In genomic region chr4:96022803-96023202, GRCm38 (mm10) we compare ENCODE assay signal across 13 mouse cellular contexts. TPM values are rescaled to one million over a fixed set of nuclear protein-coding genes. Genes with fewer than 3 reads are reported as not detected.
DNase-seq lines count a peak whose midpoint lies in the region; ATAC-seq and TF ChIP-seq lines count a peak whose summit lies in the region.
"Had no signal": no experiment of that assay in that cellular context is flagged by ENCODE, and none has a peak within 500 bp of the region (broad histone marks: within the 10 kb centered on the region; RNA-seq: fewer than 3 reads in every experiment).

No protein-coding gene starts in this region.

- no peak overlapping the region for H3K4me2 ChIP-seq in forebrain, postnatal 0 days (ENCODE audit: low read depth)
- H3K4me2 ChIP-seq in forebrain, embryonic 11.5 days (ENCODE audit: low read depth, low read length, severe bottlenecking), result no peak overlapping the region
- no peak overlapping the region for H3K4me2 ChIP-seq in liver, embryonic 12.5 days
- H3K4me2 ChIP-seq in myocyte (ENCODE audit: low read depth), result peak overlapping the region; percentile 19
- H3K4me2 ChIP-seq: liver, embryonic 15.5 days; neural tube, embryonic 13.5 days had no signal

- no peaks in the 10 kb centered on the region for H3K4me1 ChIP-seq in forebrain, postnatal 0 days (ENCODE audit: insufficient read depth)
- no peaks in the 10 kb centered on the region for H3K4me1 ChIP-seq in forebrain, embryonic 11.5 days (replicated peaks; ENCODE audit: control insufficient read depth, insufficient read depth, low read length)
- H3K4me1 ChIP-seq in liver, adult 2 months (ENCODE audit: control insufficient read depth, insufficient read depth, low read length), result no peaks in the 10 kb centered on the region
- no peaks in the 10 kb centered on the region for H3K4me1 ChIP-seq in liver, embryonic 12.5 days
- H3K4me1 ChIP-seq in cerebellum, adult 2 months (ENCODE audit: control insufficient read depth, insufficient read depth, low read length), result no peaks in the 10 kb centered on the region
- H3K4me1 ChIP-seq: liver, embryonic 15.5 days; neural tube, embryonic 13.5 days had no signal

- peak; percentile 2 for DNase-seq in forebrain, postnatal 0 days
- DNase-seq in forebrain, embryonic 11.5 days (ENCODE audit: low spot score), result no peak
- DNase-seq in liver, adult 2 months (ENCODE audit: extremely low read depth, low read depth, low spot score), result peak; percentile 5
- peak; percentile 30 for DNase-seq in R1 (ENCODE audit: low read depth, low spot score)
- DNase-seq in gastrocnemius, postnatal 36 days, result no peak
- DNase-seq in cerebellum, adult 2 months, result no peak
- DNase-seq: cerebellum, adult 18-20 months had no signal

- no peak overlapping the region for H3K27ac ChIP-seq in forebrain, postnatal 0 days (ENCODE audit: low read depth, low read length)
- no peak overlapping the region for H3K27ac ChIP-seq in forebrain, embryonic 11.5 days (ENCODE audit: low read depth, low read length)
- H3K27ac ChIP-seq in liver, adult 2 months (replicated peaks; ENCODE audit: insufficient read depth, low read depth, low read length), result no peak overlapping the region
- H3K27ac ChIP-seq in liver, embryonic 12.5 days, result no peak overlapping the region
- no peak overlapping the region for H3K27ac ChIP-seq in cerebellum, adult 2 months (ENCODE audit: insufficient read depth, low read length)
- H3K27ac ChIP-seq: liver, embryonic 15.5 days; neural tube, embryonic 13.5 days had no signal

- H3K36me3 ChIP-seq in forebrain, postnatal 0 days (ENCODE audit: insufficient read depth), result peaks cover 23% of the 10 kb centered on the region
- no peaks in the 10 kb centered on the region for H3K36me3 ChIP-seq in forebrain, embryonic 11.5 days (ENCODE audit: control insufficient read depth, insufficient read depth, low read length)
- peaks cover 35% of the 10 kb centered on the region for H3K36me3 ChIP-seq in liver, adult 2 months (ENCODE audit: control insufficient read depth, insufficient read depth, low read length)
- H3K36me3 ChIP-seq in liver, embryonic 12.5 days, result no peaks in the 10 kb centered on the region
- H3K36me3 ChIP-seq in myocyte (ENCODE audit: control insufficient read depth, insufficient read depth), result no peaks in the 10 kb centered on the region
- H3K36me3 ChIP-seq: liver, embryonic 15.5 days had no signal

- H3K9me3 ChIP-seq in forebrain, postnatal 0 days (ENCODE audit: low read length), result no peaks in the 10 kb centered on the region
- no peaks in the 10 kb centered on the region for H3K9me3 ChIP-seq in forebrain, embryonic 11.5 days (ENCODE audit: control insufficient read depth, low read length)
- no peaks in the 10 kb centered on the region for H3K9me3 ChIP-seq in liver, embryonic 12.5 days (replicated peaks)
- H3K9me3 ChIP-seq: liver, embryonic 15.5 days; neural tube, embryonic 13.5 days had no signal

- TF ChIP-seq POLR2A in liver, adult 2 months (IDR thresholded peaks at IDR 0.05; ENCODE audit: extremely low read depth, insufficient read depth, low read length), result no peak
- TF ChIP-seq POLR2A in myocyte (IDR thresholded peaks at IDR 0.05; ENCODE audit: insufficient read length, low read depth), result no peak
- no peak for TF ChIP-seq POLR2A in cerebellum, adult 2 months (IDR thresholded peaks at IDR 0.05; ENCODE audit: borderline replicate concordance, insufficient read depth, low read length)

- peak; percentile 59; the same call in 1 of the 2 replicates for ATAC-seq in forebrain, postnatal 0 days
- ATAC-seq in forebrain, embryonic 11.5 days (replicated peaks; ENCODE audit: low FRiP score), result no peak
- no peak for ATAC-seq in liver, embryonic 12.5 days
- ATAC-seq: Patski had no signal

- no peaks in the 10 kb centered on the region for H3K79me2 ChIP-seq in liver, adult 2 months (ENCODE audit: control insufficient read depth, insufficient read depth, low read length)
- H3K79me2 ChIP-seq in myocyte (ENCODE audit: control insufficient read depth, insufficient read depth), result no peaks in the 10 kb centered on the region

- H3ac ChIP-seq in myocyte (ENCODE audit: control insufficient read depth, insufficient read length), result no peak overlapping the region

- H3K9ac ChIP-seq in forebrain, postnatal 0 days, result no peak overlapping the region
- H3K9ac ChIP-seq in forebrain, embryonic 11.5 days (ENCODE audit: low read length), result no peak overlapping the region
- H3K9ac ChIP-seq in liver, adult 2 months (ENCODE audit: low read depth, low read length), result no peak overlapping the region
- no peak overlapping the region for H3K9ac ChIP-seq in liver, embryonic 12.5 days
- H3K9ac ChIP-seq: liver, embryonic 15.5 days; neural tube, embryonic 13.5 days had no signal

- no peak overlapping the region for H3K4me3 ChIP-seq in forebrain, postnatal 0 days (ENCODE audit: low read depth, low read length)
- no peak overlapping the region for H3K4me3 ChIP-seq in forebrain, embryonic 11.5 days (ENCODE audit: low read depth, low read length)
- H3K4me3 ChIP-seq in liver, adult 2 months (ENCODE audit: insufficient read depth, low read depth, low read length), result no peak overlapping the region
- no peak overlapping the region for H3K4me3 ChIP-seq in liver, embryonic 12.5 days
- H3K4me3 ChIP-seq in myocyte, result no peak overlapping the region
- H3K4me3 ChIP-seq in cerebellum, adult 2 months (replicated peaks; ENCODE audit: insufficient read depth, low read depth, low read length), result no peak overlapping the region
- H3K4me3 ChIP-seq: liver, embryonic 15.5 days; neural tube, embryonic 13.5 days had no signal

- no peaks in the 10 kb centered on the region for H3K27me3 ChIP-seq in forebrain, postnatal 0 days (ENCODE audit: insufficient read depth, low read length)
- H3K27me3 ChIP-seq in forebrain, embryonic 11.5 days (ENCODE audit: control insufficient read depth, insufficient read depth, low read length), result no peaks in the 10 kb centered on the region
- H3K27me3 ChIP-seq in liver, adult 2 months (ENCODE audit: control insufficient read depth, insufficient read depth, low read length), result no peaks in the 10 kb centered on the region
- no peaks in the 10 kb centered on the region for H3K27me3 ChIP-seq in liver, embryonic 12.5 days (replicated peaks)
- H3K27me3 ChIP-seq in myocyte (ENCODE audit: control insufficient read depth, insufficient read depth, insufficient read length), result no peaks in the 10 kb centered on the region
- H3K27me3 ChIP-seq in cerebellum, adult 2 months (ENCODE audit: control insufficient read depth, insufficient read depth, low read length), result no peaks in the 10 kb centered on the region
- H3K27me3 ChIP-seq: liver, embryonic 15.5 days; neural tube, embryonic 13.5 days; Patski had no signal

- intact Hi-C loops in gastrocnemius, postnatal 36 days (cut with DNase I), result no loop called here

- peak; percentile 61 for TF ChIP-seq CTCF in forebrain, postnatal 0 days (IDR thresholded peaks at IDR 0.05; ENCODE audit: low read depth)
- no peak for TF ChIP-seq CTCF in liver, adult 2 months (IDR thresholded peaks at IDR 0.05; ENCODE audit: low read depth, low read length)
- TF ChIP-seq CTCF in cerebellum, adult 2 months (IDR thresholded peaks at IDR 0.05; ENCODE audit: borderline replicate concordance, insufficient read depth, low read depth, low read length), result no peak

TF ChIP-seq in myocyte, 11 proteins besides CTCF, POLR2A, EP300 and RAD21:
- TF ChIP-seq POLR2AphosphoS2 (IDR thresholded peaks at IDR 0.05; ENCODE audit: insufficient read length, low read depth) (no peak), TCF12 (IDR thresholded peaks at IDR 0.05; ENCODE audit: insufficient read depth, poor library complexity, severe bottlenecking) (no peak), SRF (IDR thresholded peaks at IDR 0.05; ENCODE audit: control insufficient read depth, insufficient read length, low read depth) (no peak), TCF3 (IDR thresholded peaks at IDR 0.05; ENCODE audit: insufficient read length, low read depth) (no peak), MYOD1 (IDR thresholded peaks at IDR 0.05; ENCODE audit: control insufficient read depth in 1 of 3, insufficient read length in 2 of 3, low read depth in 2 of 3) (no peak), CEBPB (IDR thresholded peaks at IDR 0.05; ENCODE audit: insufficient read depth, poor library complexity, severe bottlenecking) (no peak), MYOG (IDR thresholded peaks at IDR 0.05; ENCODE audit: control insufficient read depth in 1 of 3, insufficient read depth in 1 of 3, insufficient read length in 2 of 3, low read depth in 2 of 3) (no peak)

RNA-seq across cellular contexts. Expression of gene Cyp2j13, which starts 54.5 kb away (rescaled TPM):
- not detected in 2 replicates for total RNA-seq in forebrain, postnatal 0 days (2014; rRNA removed)
- not detected in 2 replicates for polyA plus RNA-seq in forebrain, postnatal 0 days (2015; fragmentation: Nextera tagmentation; extraction: Ambion mirVana)
- polyA plus RNA-seq in forebrain, embryonic 11.5 days (2014; fragmentation: Nextera tagmentation; extraction: Ambion mirVana), result 0.24 TPM in 1 of 2 replicates, not detected in the other
- total RNA-seq in liver, adult 2 months (2014; rRNA removed), result not detected in 2 replicates
- polyA plus RNA-seq in liver, adult 2 months (2012; rRNA removed), result not detected in 2 replicates
- not detected in 2 replicates for polyA plus RNA-seq in liver, embryonic 12.5 days (2016; fragmentation: Nextera tagmentation; extraction: Ambion mirVana)
- not detected for polyA plus RNA-seq in myocyte (2012; fragmentation: generic; extraction: Trizol)
- total RNA-seq in gastrocnemius, postnatal 36 days (2021), result not detected
- not detected in 2 replicates for polyA plus RNA-seq in cerebellum, adult 2 months (2012; rRNA removed)
- total RNA-seq: gastrocnemius, adult 8-10 months had no signal
- polyA plus RNA-seq: liver, embryonic 15.5 days; neural tube, embryonic 13.5 days; Patski had no signal

RNA-seq across cellular contexts. Expression of gene Hook1, which starts 55.8 kb away (rescaled TPM):
- total RNA-seq in forebrain, postnatal 0 days (2014; rRNA removed), result 52.2 and 75.7 TPM in 2 replicates
- polyA plus RNA-seq in forebrain, postnatal 0 days (2015; fragmentation: Nextera tagmentation; extraction: Ambion mirVana), result 30.4 and 44.0 TPM in 2 replicates
- 44.3 and 51.8 TPM in 2 replicates for polyA plus RNA-seq in forebrain, embryonic 11.5 days (2014; fragmentation: Nextera tagmentation; extraction: Ambion mirVana)
- 50.3 and 62.4 TPM in 2 replicates for total RNA-seq in liver, adult 2 months (2014; rRNA removed)
- 6.6 and 6.7 TPM in 2 replicates for polyA plus RNA-seq in liver, adult 2 months (2012; rRNA removed)
- polyA plus RNA-seq in liver, embryonic 12.5 days (2016; fragmentation: Nextera tagmentation; extraction: Ambion mirVana), result 6.6 and 7.2 TPM in 2 replicates
- polyA plus RNA-seq in myocyte (2012; fragmentation: generic; extraction: Trizol), result 0.10 TPM
- total RNA-seq in gastrocnemius, postnatal 36 days (2021), result 10 to 100 TPM in 1 of 2 experiments, 1 to 10 TPM in 1; 9.2 to 11.8 TPM
- polyA plus RNA-seq in cerebellum, adult 2 months (2012; rRNA removed), result 48.1 and 57.5 TPM in 2 replicates

Comparison
In these comparisons a context has a peak if more than half of its experiments do, and no peak if none do; other contexts are left out.
1. DNase-seq: peak in forebrain, postnatal 0 days (single experiment), liver, adult 2 months (single experiment) and R1 (single experiment); none in forebrain, embryonic 11.5 days (single experiment), gastrocnemius, postnatal 36 days (0 of 2) and cerebellum, adult 2 months (0 of 2).